Mouse (Mus musculus): ENCODE data around the gene Amigo2.

Gene Amigo2

GRCm38 (mm10) chr15:97246911-97247790 lies at the start of gene Amigo2, which contains the start of gene Pced1b:
TSS of gene Amigo2 (minus strand) at chr15:97247287.
TSS of gene Pced1b (plus strand) at chr15:97247107.
- in situ Hi-C loops (cut with MboI, MseI): no loop called here

- in situ Hi-C loops (cut with MboI, MseI): no loop called here
These were observed 44.4 kb upstream of the Amigo2 start for GRCm38 (mm10) chr15:97291291-97292050.

GRCm38 (mm10) chr15:97290351-97290750 lies 43.3 kb upstream of the Amigo2 start:
- in situ Hi-C loops (cut with MboI, MseI): no loop called here

- in situ Hi-C loops (cut with MboI, MseI): no loop called here
These were observed 42.1 kb upstream of the Amigo2 start for GRCm38 (mm10) chr15:97289176-97289575.

GRCm38 (mm10) chr15:97288690-97289089 lies 41.6 kb upstream of the Amigo2 start:
- in situ Hi-C loops (cut with MboI, MseI): no loop called here

GRCm38 (mm10) chr15:97287436-97288143 lies 40.5 kb upstream of the Amigo2 start:
- in situ Hi-C loops (cut with MboI, MseI): no loop called here

- in situ Hi-C loops (cut with MboI, MseI): no loop called here
These were observed 39.6 kb upstream of the Amigo2 start for GRCm38 (mm10) chr15:97286731-97287130.

GRCm38 (mm10) chr15:97285665-97286212 lies 38.7 kb upstream of the Amigo2 start:
- in situ Hi-C loops (cut with MboI, MseI): no loop called here

GRCm38 (mm10) chr15:97284201-97284600 lies 37.1 kb upstream of the Amigo2 start:
- in situ Hi-C loops (cut with MboI, MseI): no loop called here

- in situ Hi-C loops (cut with MboI, MseI): no loop called here
These were observed 35.4 kb upstream of the Amigo2 start for GRCm38 (mm10) chr15:97282572-97282881.

- in situ Hi-C loops (cut with MboI, MseI): no loop called here
These were observed 34.9 kb upstream of the Amigo2 start for GRCm38 (mm10) chr15:97281712-97282571.

GRCm38 (mm10) chr15:97280776-97281175 lies 33.7 kb upstream of the Amigo2 start:
- in situ Hi-C loops (cut with MboI, MseI): no loop called here

GRCm38 (mm10) chr15:97280131-97280530 lies 33.0 kb upstream of the Amigo2 start:
- in situ Hi-C loops (cut with MboI, MseI): no loop called here

GRCm38 (mm10) chr15:97278340-97278948 lies 31.4 kb upstream of the Amigo2 start:
- in situ Hi-C loops (cut with MboI, MseI): no loop called here

GRCm38 (mm10) chr15:97277328-97277727 lies 30.2 kb upstream of the Amigo2 start:
- in situ Hi-C loops (cut with MboI, MseI): no loop called here

GRCm38 (mm10) chr15:97276660-97277153 lies 29.6 kb upstream of the Amigo2 start:
- in situ Hi-C loops (cut with MboI, MseI): no loop called here

- in situ Hi-C loops (cut with MboI, MseI): no loop called here
These were observed 28.7 kb upstream of the Amigo2 start for GRCm38 (mm10) chr15:97275626-97276395.

- in situ Hi-C loops (cut with MboI, MseI): no loop called here
These were observed 25.7 kb upstream of the Amigo2 start for GRCm38 (mm10) chr15:97272831-97273230.

GRCm38 (mm10) chr15:97271985-97272697 lies 25.1 kb upstream of the Amigo2 start:
- in situ Hi-C loops (cut with MboI, MseI): no loop called here

Measured in T-helper 1 cell (primary cell).